Mouse (Mus musculus) retina, postnatal 1 day (tissue): Measurements from ENCODE around the gene Adgra1.

Source experiments
- DNase-seq: peaks from one replicate; pipeline ENCODE4 v3.0.0-alpha.2; 2012

Gene Adgra1

GRCm38 (mm10) chr7:139834036-139834435, at the start of gene Adgra1:
Adgra1 (plus strand) TSS chr7:139834174.
- peak; percentile 92 for DNase-seq

- DNase-seq = no peak
Observed at GRCm38 (mm10) chr7:139787382-139787781, 46.6 kb upstream of the Adgra1 start.

DNA sequence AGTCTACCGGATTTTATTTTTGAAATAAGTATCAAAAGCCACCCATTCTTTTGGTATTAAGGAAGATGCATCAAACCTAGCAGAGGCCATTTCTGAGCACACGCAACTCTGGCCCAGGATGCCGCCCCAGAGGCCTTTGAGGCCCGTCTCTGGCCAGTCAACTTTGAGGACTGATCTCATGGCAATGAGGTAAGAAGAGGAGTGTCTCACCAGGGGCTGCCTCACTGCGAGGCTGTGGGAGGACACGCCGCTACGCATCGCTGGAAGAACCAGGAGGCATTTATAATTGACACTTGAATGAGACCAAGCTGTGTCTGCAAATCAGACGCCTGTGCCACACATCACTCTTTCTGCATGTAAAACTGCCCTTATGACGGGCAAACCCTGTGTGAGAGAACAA, 45.0 kb upstream of the Adgra1 start:
- no peak for DNase-seq

DNA sequence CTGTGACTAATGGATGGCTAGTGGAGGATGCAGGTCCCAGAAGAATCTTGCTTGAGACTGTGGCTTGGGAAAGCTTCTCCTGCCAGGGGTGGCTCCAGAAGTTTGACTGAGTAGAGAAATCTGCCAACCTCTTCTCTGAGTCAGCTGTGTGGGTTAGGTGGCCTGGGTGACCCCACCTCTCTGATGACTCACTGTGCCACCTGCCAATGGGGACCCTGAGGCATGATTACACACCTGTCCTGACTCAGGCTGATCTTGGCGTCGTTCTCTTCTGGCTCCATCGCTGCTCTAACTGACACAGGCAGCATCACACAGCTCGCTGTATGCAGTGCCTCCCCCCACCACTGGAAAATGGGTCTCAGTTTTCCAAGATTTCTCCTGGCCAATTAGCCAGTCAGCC, 44.3 kb upstream of the Adgra1 start:
- DNase-seq = no peak

GRCm38 (mm10) chr7:139791601-139792000, 42.4 kb upstream of the Adgra1 start:
- no peak for DNase-seq

DNA sequence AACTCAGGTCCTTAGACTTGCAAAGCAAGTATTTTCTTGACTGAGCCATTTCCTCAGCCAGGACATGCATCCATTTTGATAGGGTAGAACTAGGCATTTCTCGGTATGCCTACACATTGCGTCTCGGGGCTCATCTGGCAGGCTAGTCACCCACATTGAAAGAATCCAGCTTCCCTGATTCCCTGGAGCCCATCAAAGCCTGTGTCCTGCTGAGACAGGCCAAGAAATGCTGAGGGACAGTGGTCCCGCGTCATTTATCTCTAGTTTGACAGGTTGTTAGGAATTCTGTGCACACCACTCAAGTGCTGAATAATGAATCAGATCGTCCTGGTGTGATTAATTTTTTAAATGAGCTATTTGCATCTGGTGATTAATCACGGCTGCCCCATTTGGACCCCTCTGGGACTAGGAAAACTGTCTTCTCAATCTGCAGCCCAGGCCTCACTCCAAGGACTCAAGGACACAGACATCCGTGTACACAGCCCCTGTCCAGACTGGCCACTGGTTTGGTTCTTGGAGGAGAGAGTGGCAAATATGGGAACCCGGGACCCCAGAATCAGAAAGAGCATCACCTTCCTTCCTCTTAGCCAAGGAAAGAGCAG, 38.9 kb upstream of the Adgra1 start:
- DNase-seq = peak; percentile 38

- no peak for DNase-seq
Observed at GRCm38 (mm10) chr7:139797186-139798109, 36.5 kb upstream of the Adgra1 start.

DNA sequence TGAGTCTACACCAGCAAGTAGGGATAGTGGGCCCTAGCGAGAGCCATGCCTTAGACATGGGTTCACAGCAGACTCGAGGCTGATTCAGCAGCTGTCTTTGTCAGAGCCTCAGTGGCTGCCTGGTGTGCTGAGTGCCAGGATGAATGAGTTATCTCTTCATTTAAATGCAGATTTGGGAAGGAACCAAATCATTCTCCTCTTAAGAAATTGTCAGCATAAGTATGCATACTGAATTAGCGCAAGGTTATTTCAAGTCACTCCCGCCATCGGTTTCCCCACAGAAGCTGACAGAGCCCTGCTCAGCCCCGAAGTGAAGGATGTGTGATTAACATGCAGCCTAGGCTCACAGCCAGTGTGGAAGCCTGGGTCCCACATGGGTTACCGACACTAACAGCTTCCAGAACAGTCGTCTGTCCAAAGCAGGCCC, 27.8 kb upstream of the Adgra1 start:
- DNase-seq = no peak

- no peak for DNase-seq
Observed at GRCm38 (mm10) chr7:139810036-139810435, 23.9 kb upstream of the Adgra1 start.

GRCm38 (mm10) chr7:139811706-139812105, 22.3 kb upstream of the Adgra1 start:
- no peak for DNase-seq

DNA sequence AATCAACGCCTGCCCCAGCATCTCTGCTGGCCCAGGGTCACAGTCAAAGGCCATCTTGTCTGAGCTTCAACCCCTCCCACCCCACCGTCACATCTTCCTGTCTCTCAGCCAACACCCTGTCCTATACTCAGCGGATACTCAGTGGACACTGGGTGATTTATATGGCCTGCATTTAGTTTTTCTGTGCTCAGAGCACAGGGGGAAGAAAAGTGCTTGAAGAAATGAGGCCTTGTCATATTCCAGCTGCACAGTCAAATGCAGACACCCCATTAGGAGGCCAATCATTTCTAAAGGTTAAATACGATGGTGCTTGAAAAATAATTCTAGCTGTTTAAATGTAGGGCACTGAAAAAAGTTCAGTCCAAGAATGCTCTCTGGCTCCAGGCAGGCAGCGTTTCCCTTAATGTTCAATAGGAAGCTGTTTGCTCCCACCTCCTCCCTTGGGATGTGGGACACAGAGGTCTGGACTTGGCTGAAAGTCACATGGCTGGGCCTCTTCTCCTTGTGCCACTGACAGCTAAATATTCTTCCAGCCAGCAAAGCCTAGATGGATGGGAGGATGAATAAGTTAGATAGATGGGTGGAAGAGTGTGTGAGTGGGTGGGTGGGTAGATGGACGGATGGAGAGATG, 20.3 kb upstream of the Adgra1 start:
- DNase-seq = no peak

- peak; percentile 20 for DNase-seq
Observed at GRCm38 (mm10) chr7:139822301-139823010, 11.5 kb upstream of the Adgra1 start.

GRCm38 (mm10) chr7:139827687-139828086, 6.3 kb upstream of the Adgra1 start:
- DNase-seq = peak; percentile 46

DNA sequence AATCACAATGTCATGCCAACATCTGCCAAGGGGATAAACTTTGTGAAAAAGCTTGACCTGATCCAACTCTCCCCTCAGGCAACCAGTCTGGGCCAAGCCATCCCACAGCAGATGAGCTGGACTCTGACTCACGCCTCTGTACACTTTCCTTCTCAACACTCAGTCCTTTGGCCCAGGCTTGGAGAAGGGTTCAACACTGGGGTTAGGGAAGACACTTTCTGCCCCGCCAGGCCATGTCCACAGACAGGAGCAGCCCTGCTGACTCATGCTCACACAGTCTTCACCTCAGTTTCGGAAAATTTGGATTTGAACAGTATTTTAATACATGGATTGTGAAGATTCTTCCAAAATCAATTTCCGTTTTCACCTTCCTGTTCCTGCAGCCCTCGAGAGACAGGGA, 442 bp upstream of the Adgra1 start:
- no peak for DNase-seq

GRCm38 (mm10) chr7:139835140-139836131, 1.5 kb downstream of the Adgra1 start:
- DNase-seq = peak; percentile 85

GRCm38 (mm10) chr7:139840443-139841168, 6.6 kb downstream of the Adgra1 start:
- no peak for DNase-seq

DNA sequence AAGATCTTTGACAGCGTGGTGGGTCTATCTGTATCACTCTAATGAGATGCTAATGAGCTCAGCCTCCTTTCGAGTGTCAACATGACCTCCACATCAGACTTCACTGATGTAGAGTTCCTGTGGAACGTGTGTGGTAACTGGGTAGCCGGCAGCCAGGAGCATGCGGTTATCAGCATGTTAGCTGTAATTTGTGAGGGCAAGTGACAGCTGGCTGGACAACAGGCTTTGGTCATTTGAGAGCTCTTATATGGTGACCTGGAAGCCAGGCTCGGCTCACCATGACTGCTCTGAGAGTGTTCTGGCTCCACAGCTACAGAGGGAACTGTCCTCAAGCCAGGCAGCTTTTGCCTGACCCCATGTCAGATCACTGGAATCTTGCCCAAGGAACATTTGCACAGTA, 8.4 kb downstream of the Adgra1 start:
- peak; percentile 62 for DNase-seq

DNA sequence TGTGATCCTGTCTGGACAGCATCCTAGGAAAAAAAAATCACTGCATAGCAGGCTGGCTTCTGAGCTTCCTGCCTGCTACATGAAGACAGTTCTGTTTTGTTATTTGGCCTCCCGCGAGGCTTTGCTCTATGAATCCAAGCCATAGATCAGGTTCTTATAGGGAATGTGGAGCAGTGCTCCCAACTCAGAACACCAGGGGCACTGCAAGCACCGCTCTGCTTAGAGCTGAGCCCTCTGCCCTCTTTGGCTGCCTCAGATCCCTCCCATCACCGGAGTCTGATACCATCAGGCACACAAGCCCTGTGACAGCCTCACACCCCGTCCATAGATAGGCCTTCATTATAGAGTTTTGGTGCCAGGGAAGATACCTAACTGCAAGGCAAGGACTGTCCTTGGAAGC, 9.2 kb downstream of the Adgra1 start:
- peak; percentile 55 for DNase-seq

- DNase-seq = no peak
Observed at GRCm38 (mm10) chr7:139843776-139844175, 9.8 kb downstream of the Adgra1 start.

GRCm38 (mm10) chr7:139845101-139845500, 11.1 kb downstream of the Adgra1 start:
- no peak for DNase-seq

- DNase-seq = peak; percentile 67
Observed at GRCm38 (mm10) chr7:139850152-139850551, 16.2 kb downstream of the Adgra1 start.
